Mouse (Mus musculus): Measurements from ENCODE around the gene Srebf1.
A peak's percentile ranks its signal among the peaks of the same experiment; 100 is the strongest.

Gene Srebf1

GRCm38 (mm10) chr11:60222469-60223236 lies at the start of gene Srebf1:
TSS of gene Srebf1 (minus strand) at chr11:60222581.
- peak; percentile 66 for DNase-seq

- no peak for DNase-seq
Observed at GRCm38 (mm10) chr11:60268563-60268962, 46.2 kb upstream of the Srebf1 start.

- DNase-seq, result no peak
Observed at GRCm38 (mm10) chr11:60265271-60265985, 43.0 kb upstream of the Srebf1 start.

- DNase-seq, result peak; percentile 85
Observed at GRCm38 (mm10) chr11:60264651-60265050, 42.3 kb upstream of the Srebf1 start.

GRCm38 (mm10) chr11:60262396-60262795 lies 40.0 kb upstream of the Srebf1 start:
- DNase-seq, result no peak

GRCm38 (mm10) chr11:60260743-60261142 lies 38.4 kb upstream of the Srebf1 start:
- DNase-seq, result no peak

GRCm38 (mm10) chr11:60257696-60258095 lies 35.3 kb upstream of the Srebf1 start:
- DNase-seq, result no peak

GRCm38 (mm10) chr11:60256713-60257112 lies 34.3 kb upstream of the Srebf1 start:
- no peak for DNase-seq

- DNase-seq, result peak; percentile 90
Observed at GRCm38 (mm10) chr11:60256176-60256681, 33.8 kb upstream of the Srebf1 start.

- DNase-seq, result no peak
Observed at GRCm38 (mm10) chr11:60255639-60256038, 33.3 kb upstream of the Srebf1 start.

GRCm38 (mm10) chr11:60255181-60255580 lies 32.8 kb upstream of the Srebf1 start:
- no peak for DNase-seq

- no peak for DNase-seq
Observed at GRCm38 (mm10) chr11:60254308-60254707, 31.9 kb upstream of the Srebf1 start.

- DNase-seq, result no peak
Observed at GRCm38 (mm10) chr11:60253546-60253945, 31.2 kb upstream of the Srebf1 start.

GRCm38 (mm10) chr11:60250971-60251643 lies 28.7 kb upstream of the Srebf1 start:
- DNase-seq, result peak; percentile 60

- DNase-seq, result no peak
Observed at GRCm38 (mm10) chr11:60249885-60250284, 27.5 kb upstream of the Srebf1 start.

GRCm38 (mm10) chr11:60248596-60249404 lies 26.4 kb upstream of the Srebf1 start:
- DNase-seq, result no peak

- DNase-seq, result peak; percentile 54
Observed at GRCm38 (mm10) chr11:60247753-60248550, 25.6 kb upstream of the Srebf1 start.

GRCm38 (mm10) chr11:60246077-60246476 lies 23.7 kb upstream of the Srebf1 start:
- no peak for DNase-seq

GRCm38 (mm10) chr11:60244503-60245143 lies 22.2 kb upstream of the Srebf1 start:
- DNase-seq, result no peak

GRCm38 (mm10) chr11:60240509-60240908 lies 18.1 kb upstream of the Srebf1 start:
- no peak for DNase-seq

- DNase-seq, result no peak
Observed at GRCm38 (mm10) chr11:60235351-60235750, 13.0 kb upstream of the Srebf1 start.
